Mouse (Mus musculus) liver, postnatal 0 days (tissue): ENCODE results near the gene D430042O09Rik.

Source experiments
- CTCF ChIP-seq: sonication (generic); IDR thresholded peaks from 2 replicates; pipeline ENCODE4 v1.5.1; 2016; ENCODE audit warnings: antibody characterized with exemption, low read depth
- EP300 ChIP-seq: IDR thresholded peaks from 2 replicates; pipeline ENCODE4 v1.6.1; 2016; ENCODE audit warnings: antibody characterized with exemption, low read depth, mild to moderate bottlenecking

DNA sequence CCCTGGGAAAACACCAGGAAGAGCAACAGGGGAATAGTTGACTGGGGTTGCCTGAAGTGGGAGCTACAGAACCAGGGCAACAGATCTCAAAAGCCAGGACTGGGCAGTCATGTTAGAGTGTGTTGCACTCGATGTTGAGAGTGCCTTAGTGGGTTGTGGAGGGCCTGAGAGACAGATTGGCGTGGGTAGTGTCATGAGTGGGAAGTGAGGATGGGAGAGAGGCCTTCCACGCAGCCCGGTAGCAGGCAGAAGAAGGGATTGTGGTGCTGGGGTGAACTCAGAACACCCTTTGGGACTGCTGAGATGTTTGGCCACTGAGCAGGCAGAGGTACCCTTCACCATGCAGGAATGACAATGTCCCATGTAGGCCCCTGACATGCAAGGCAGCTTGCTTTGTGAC lies 189.4 kb downstream of the D430042O09Rik start:
- TF ChIP-seq CTCF (no peak), EP300 (no peak)
